Mouse (Mus musculus) limb, embryonic 14.5 days (tissue): ENCODE data around the gene Rcn3. TPM values are rescaled to one million over a fixed set of nuclear protein-coding genes. Genes with fewer than 3 reads are reported as not detected.

ENCODE experiments used
- ATAC-seq: fragments of 200-750 bp; cut with Nextera tagmentation; 2 replicates; pipeline ENCODE4 v1.8.0; 2017; ENCODE audit warnings: low read depth, moderate number of reproducible peaks, moderate TSS enrichment; ENCODE audit not compliant: low FRiP score
- DNase-seq: peaks from one replicate; pipeline ENCODE4 v3.0.0-alpha.2; 2015; ENCODE audit warnings: low spot score
- H3K27ac ChIP-seq: fragments of 300-500 bp; sonication (generic); replicated peaks from 2 replicates; pipeline ENCODE4 v1.5.1; 2014; ENCODE audit warnings: low read depth, mild to moderate bottlenecking, low read length, moderate library complexity, mixed read lengths
- H3K27me3 ChIP-seq: fragments of 300-500 bp; sonication (generic); 2 replicates; pipeline ENCODE4 v1.6.1; 2014; ENCODE audit warnings: low read length, mixed read lengths; ENCODE audit not compliant: control insufficient read depth, insufficient read depth
- H3K36me3 ChIP-seq: fragments of 300-500 bp; sonication (generic); 2 replicates; pipeline ENCODE4 v1.6.1; 2014; ENCODE audit warnings: mild to moderate bottlenecking, low read length, moderate library complexity, mixed read lengths; ENCODE audit not compliant: control insufficient read depth, insufficient read depth
- H3K4me1 ChIP-seq: fragments of 300-500 bp; sonication (generic); 2 replicates; pipeline ENCODE4 v1.6.1; 2014; ENCODE audit warnings: antibody characterized with exemption, low read length, mixed read lengths; ENCODE audit not compliant: control insufficient read depth, insufficient read depth
- H3K4me2 ChIP-seq: fragments of 300-500 bp; sonication (generic); replicated peaks from 2 replicates; pipeline ENCODE4 v1.6.1; 2014; ENCODE audit warnings: low read depth, mild to moderate bottlenecking, low read length, moderate library complexity; ENCODE audit not compliant: severe bottlenecking
- H3K4me3 ChIP-seq: fragments of 300-500 bp; sonication (generic); replicated peaks from 2 replicates; pipeline ENCODE4 v1.5.1; 2014; ENCODE audit warnings: low read length
- H3K9ac ChIP-seq: fragments of 300-500 bp; sonication (generic); 2 replicates; pipeline ENCODE4 v1.6.1; 2014; ENCODE audit warnings: mild to moderate bottlenecking, low read depth, low read length, moderate library complexity; ENCODE audit not compliant: severe bottlenecking
- H3K9me3 ChIP-seq: fragments of 300-500 bp; sonication (generic); 2 replicates; pipeline ENCODE4 v1.6.1; 2016; ENCODE audit warnings: low read length; ENCODE audit not compliant: control insufficient read depth
- POLR2A ChIP-seq: fragments of 200-500 bp; IDR thresholded peaks from 2 replicates; pipeline ENCODE4 v1.8.0; 2012; ENCODE audit warnings: inconsistent platforms, mild to moderate bottlenecking, moderate library complexity, borderline replicate concordance; ENCODE audit not compliant: insufficient read depth, insufficient read length; ENCODE audit errors: extremely low read depth
- WGBS: fragments of 180-500 bp; shearing (Covaris S2); extraction: QIAGEN DNeasy Blood & Tissue Kit; methylation state at CpG from one replicate; pipeline ENCODE4 v1.1.7; 2014; 5-methylcytosine and 5-hydroxymethylcytosine counted together
- polyA plus RNA-seq, 2 experiments: library from polyadenylated mRNA; depleted of rRNA in 1 of 2; stranded (reverse) in 1 of 2; unstranded in 1 of 2; fragments of >200 nt; fragmentation: Nextera tagmentation in 1 of 2; extraction: Ambion mirVana in 1 of 2; gene quantifications; 2 replicates each; pipeline versions ENCODE4 v1.2.1 to v1.2.3; 2012 to 2014

Gene Rcn3
- polyA plus RNA-seq, 2 experiments: 577 to 679 TPM

- Histone ChIP-seq H3K36me3 (peaks cover 100% of the 10 kb centered on the region), H3K9ac (no peak overlapping the region), H3K9me3 (no peaks in the 10 kb centered on the region), H3K4me2 (no peak overlapping the region), H3K27me3 (no peaks in the 10 kb centered on the region), H3K27ac (no peak overlapping the region), H3K4me1 (0 out of 2 replicates have a peak, but pooled peaks cover 3% of the 10 kb centered on the region), H3K4me3 (no peak overlapping the region)
- DNase-seq (no peak), ATAC-seq (no peak)
- no peak for TF ChIP-seq POLR2A
- 93% methylated on average over 22 of the region's 22 CpGs for WGBS
These were observed 46.3 kb downstream of the Rcn3 start for GRCm38 (mm10) chr7:45045741-45046140.

- 97% methylated on average over 14 of the region's 14 CpGs for WGBS
- Histone ChIP-seq H3K9me3 (no peaks in the 10 kb centered on the region), H3K4me1 (no peaks in the 10 kb centered on the region), H3K36me3 (peaks cover 99% of the 10 kb centered on the region), H3K9ac (no peak overlapping the region), H3K27me3 (no peaks in the 10 kb centered on the region), H3K4me2 (no peak overlapping the region), H3K27ac (no peak overlapping the region), H3K4me3 (no peak overlapping the region)
- no peak for TF ChIP-seq POLR2A
- no peak for DNase-seq
- ATAC-seq: no peak
These were observed 48.7 kb downstream of the Rcn3 start for GRCm38 (mm10) chr7:45043307-45043706.

- 92% methylated on average over 9 of the region's 9 CpGs for WGBS
- Histone ChIP-seq H3K36me3 (peaks cover 99% of the 10 kb centered on the region), H3K4me2 (no peak overlapping the region), H3K27ac (no peak overlapping the region), H3K27me3 (no peaks in the 10 kb centered on the region), H3K4me3 (no peak overlapping the region), H3K4me1 (no peaks in the 10 kb centered on the region), H3K9ac (no peak overlapping the region), H3K9me3 (no peaks in the 10 kb centered on the region)
- no peak for TF ChIP-seq POLR2A
- ATAC-seq (no peak), DNase-seq (no peak)
These were observed 51.2 kb downstream of the Rcn3 start for GRCm38 (mm10) chr7:45040851-45041250.

- Histone ChIP-seq H3K4me1 (no peaks in the 10 kb centered on the region), H3K27me3 (no peaks in the 10 kb centered on the region), H3K27ac (no peak overlapping the region), H3K36me3 (peaks cover 99% of the 10 kb centered on the region), H3K4me3 (no peak overlapping the region), H3K4me2 (no peak overlapping the region), H3K9ac (no peak overlapping the region), H3K9me3 (no peaks in the 10 kb centered on the region)
- ATAC-seq (no peak), DNase-seq (no peak)
- WGBS: 92% methylated on average over 9 of the region's 9 CpGs
- TF ChIP-seq POLR2A: no peak
These were observed 53.6 kb downstream of the Rcn3 start for GRCm38 (mm10) chr7:45038411-45038810.

GRCm38 (mm10) chr7:45037720-45038361 is 54.2 kb downstream of the Rcn3 start:
- 64% methylated on average over 7 of the region's 7 CpGs for whole genome bisulfite sequencing
- H3K36me3 ChIP-seq: peaks cover 99% of the 10 kb centered on the region
- DNase-seq: no peak
- H3K27me3 ChIP-seq: no peaks in the 10 kb centered on the region
- no peak overlapping the region for H3K4me3 ChIP-seq
- H3K4me2 ChIP-seq: no peak overlapping the region
- TF ChIP-seq POLR2A: no peak
- H3K27ac ChIP-seq: no peak overlapping the region
- H3K9me3 ChIP-seq: no peaks in the 10 kb centered on the region
- no peak for ATAC-seq
- H3K4me1 ChIP-seq: no peaks in the 10 kb centered on the region
- H3K9ac ChIP-seq: no peak overlapping the region

- Histone ChIP-seq H3K27ac (no peak overlapping the region), H3K27me3 (no peaks in the 10 kb centered on the region), H3K4me1 (no peaks in the 10 kb centered on the region), H3K4me2 (no peak overlapping the region), H3K9me3 (no peaks in the 10 kb centered on the region), H3K9ac (no peak overlapping the region), H3K36me3 (peaks cover 98% of the 10 kb centered on the region), H3K4me3 (no peak overlapping the region)
- WGBS: 92% methylated on average over 11 of the region's 11 CpGs
- DNase-seq: no peak
- no peak for ATAC-seq
- no peak for TF ChIP-seq POLR2A
These were observed 55.3 kb downstream of the Rcn3 start for GRCm38 (mm10) chr7:45036702-45037101.
